Mouse (Mus musculus): ENCODE results near the gene Wdr20. TPM values are rescaled to one million over a fixed set of nuclear protein-coding genes. Genes with fewer than 3 reads are reported as not detected.

Gene Wdr20
- polyA plus RNA-seq, 1 experiment: 15.5 TPM

DNA sequence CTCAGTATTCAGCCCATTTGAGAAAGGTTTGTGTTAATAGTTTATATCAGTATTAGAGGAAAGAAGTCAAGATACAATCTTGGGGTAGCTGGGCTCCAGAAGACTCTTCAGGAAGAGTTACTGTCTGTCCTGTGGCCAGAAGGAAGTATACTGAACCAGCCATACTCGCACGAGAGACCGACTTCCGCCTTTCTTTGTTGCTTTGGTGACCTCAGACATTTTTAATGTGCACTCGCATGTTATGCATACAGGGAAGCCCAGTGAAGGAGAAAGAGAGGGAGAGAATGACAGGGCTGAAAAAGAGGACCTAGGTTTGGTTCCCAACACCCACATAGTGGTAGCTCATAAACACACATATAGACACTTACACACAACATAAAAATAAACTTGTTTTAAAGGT lies 26.8 kb downstream of the Wdr20 start:
- no peak overlapping the region for H3K27ac ChIP-seq (ENCODE audit: insufficient read depth, low read depth, low read length)
- TF ChIP-seq POLR2A (IDR thresholded peaks at IDR 0.05; ENCODE audit: low read depth, low read length) (no peak), CTCF (IDR thresholded peaks at IDR 0.05; ENCODE audit: extremely low read depth, insufficient read length, insufficient replicate concordance, low read depth, low read length) (no peak)
- no peak overlapping the region for H3K4me3 ChIP-seq (ENCODE audit: low read depth, low read length)
- 80% methylated on average over 5 of the region's 5 CpGs for WGBS
- H3K27me3 ChIP-seq (ENCODE audit: control insufficient read depth, insufficient read depth, low read length): no peaks in the 10 kb centered on the region
- H3K4me1 ChIP-seq (ENCODE audit: control insufficient read depth, insufficient read depth, insufficient read length, low read length): peaks cover under 1% of the 10 kb centered on the region; the same call in 1 of the 2 replicates
- H3K36me3 ChIP-seq (ENCODE audit: control insufficient read depth, insufficient read depth, low read length): no peaks in the 10 kb centered on the region

DNA sequence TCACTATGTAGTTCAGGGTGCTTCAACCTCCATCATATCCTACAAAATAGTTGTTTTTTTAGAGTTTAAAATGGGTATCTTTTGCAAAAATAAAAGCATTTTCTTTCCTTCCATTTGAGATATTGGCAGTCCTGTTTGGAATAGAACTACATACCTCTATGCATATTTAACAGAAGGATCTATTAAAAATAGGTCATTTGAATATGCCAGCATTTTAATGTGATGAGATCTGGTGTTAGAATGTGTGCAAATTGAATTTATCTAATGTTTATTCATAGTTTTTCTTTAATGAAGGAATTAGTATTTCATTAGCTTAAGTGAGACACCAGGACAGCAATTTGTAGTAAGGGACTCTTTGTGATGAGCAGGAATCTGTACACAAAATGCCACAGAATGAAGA lies 30.8 kb downstream of the Wdr20 start:
- Histone ChIP-seq H3K4me1 (ENCODE audit: control insufficient read depth, insufficient read depth, insufficient read length, low read length) (peaks cover 3% of the 10 kb centered on the region; the same call in 1 of the 2 replicates), H3K36me3 (ENCODE audit: control insufficient read depth, insufficient read depth, low read length) (no peaks in the 10 kb centered on the region), H3K27me3 (ENCODE audit: control insufficient read depth, insufficient read depth, low read length) (no peaks in the 10 kb centered on the region), H3K27ac (ENCODE audit: insufficient read depth, low read depth, low read length) (no peak overlapping the region), H3K4me3 (ENCODE audit: low read depth, low read length) (no peak overlapping the region)
- TF ChIP-seq POLR2A (IDR thresholded peaks at IDR 0.05; ENCODE audit: low read depth, low read length) (no peak), CTCF (IDR thresholded peaks at IDR 0.05; ENCODE audit: extremely low read depth, insufficient read length, insufficient replicate concordance, low read depth, low read length) (no peak)

GRCm38 (mm10) chr12:110769660-110770297 lies 32.0 kb downstream of the Wdr20 start:
- Histone ChIP-seq H3K27ac (ENCODE audit: insufficient read depth, low read depth, low read length) (no peak overlapping the region), H3K4me3 (ENCODE audit: low read depth, low read length) (no peak overlapping the region), H3K36me3 (ENCODE audit: control insufficient read depth, insufficient read depth, low read length) (no peaks in the 10 kb centered on the region), H3K4me1 (ENCODE audit: control insufficient read depth, insufficient read depth, insufficient read length, low read length) (peaks cover 3% of the 10 kb centered on the region; the same call in 1 of the 2 replicates), H3K27me3 (ENCODE audit: control insufficient read depth, insufficient read depth, low read length) (no peaks in the 10 kb centered on the region)
- TF ChIP-seq CTCF (IDR thresholded peaks at IDR 0.05; ENCODE audit: extremely low read depth, insufficient read length, insufficient replicate concordance, low read depth, low read length) (no peak), POLR2A (IDR thresholded peaks at IDR 0.05; ENCODE audit: low read depth, low read length) (no peak)
- 63% methylated on average over 6 of the region's 6 CpGs for WGBS

- Histone ChIP-seq H3K36me3 (ENCODE audit: control insufficient read depth, insufficient read depth, low read length) (no peaks in the 10 kb centered on the region), H3K4me1 (ENCODE audit: control insufficient read depth, insufficient read depth, insufficient read length, low read length) (peaks cover 3% of the 10 kb centered on the region; the same call in 1 of the 2 replicates), H3K27me3 (ENCODE audit: control insufficient read depth, insufficient read depth, low read length) (no peaks in the 10 kb centered on the region), H3K27ac (ENCODE audit: insufficient read depth, low read depth, low read length) (no peak overlapping the region), H3K4me3 (ENCODE audit: low read depth, low read length) (no peak overlapping the region)
- TF ChIP-seq POLR2A (IDR thresholded peaks at IDR 0.05; ENCODE audit: low read depth, low read length) (no peak), CTCF (IDR thresholded peaks at IDR 0.05; ENCODE audit: extremely low read depth, insufficient read length, insufficient replicate concordance, low read depth, low read length) (no peak)
- 77% methylated on average over 10 of the region's 10 CpGs for WGBS
These were observed 32.9 kb downstream of the Wdr20 start for GRCm38 (mm10) chr12:110770479-110771247.

DNA sequence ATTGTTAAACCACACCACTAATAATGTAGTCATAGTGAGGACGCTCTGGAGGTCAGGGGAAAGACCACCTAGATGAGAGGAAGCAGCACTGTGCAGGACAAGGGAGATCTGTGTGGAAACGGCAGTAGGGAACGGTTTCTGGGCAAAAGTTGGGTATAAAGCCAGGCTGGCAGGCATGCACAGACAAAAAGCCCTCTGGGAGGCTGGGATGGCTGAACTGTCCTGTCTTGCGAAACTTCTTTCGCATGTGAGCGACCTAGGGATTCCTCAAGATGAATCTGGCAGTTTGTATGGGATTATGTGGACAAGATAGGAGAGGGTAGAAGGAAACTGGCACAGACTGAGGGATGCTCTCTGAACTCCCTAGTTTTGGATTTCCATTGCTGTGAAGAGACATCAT lies 34.2 kb downstream of the Wdr20 start:
- H3K4me3 ChIP-seq (ENCODE audit: low read depth, low read length): no peak overlapping the region
- H3K4me1 ChIP-seq (ENCODE audit: control insufficient read depth, insufficient read depth, insufficient read length, low read length): peaks cover 4% of the 10 kb centered on the region; the same call in 1 of the 2 replicates
- H3K27me3 ChIP-seq (ENCODE audit: control insufficient read depth, insufficient read depth, low read length): no peaks in the 10 kb centered on the region
- no peak overlapping the region for H3K27ac ChIP-seq (ENCODE audit: insufficient read depth, low read depth, low read length)
- 95% methylated on average over 6 of the region's 6 CpGs for WGBS
- no peak for TF ChIP-seq CTCF (IDR thresholded peaks at IDR 0.05; ENCODE audit: extremely low read depth, insufficient read length, insufficient replicate concordance, low read depth, low read length)
- no peak for TF ChIP-seq POLR2A (IDR thresholded peaks at IDR 0.05; ENCODE audit: low read depth, low read length)
- H3K36me3 ChIP-seq (ENCODE audit: control insufficient read depth, insufficient read depth, low read length): no peaks in the 10 kb centered on the region

DNA sequence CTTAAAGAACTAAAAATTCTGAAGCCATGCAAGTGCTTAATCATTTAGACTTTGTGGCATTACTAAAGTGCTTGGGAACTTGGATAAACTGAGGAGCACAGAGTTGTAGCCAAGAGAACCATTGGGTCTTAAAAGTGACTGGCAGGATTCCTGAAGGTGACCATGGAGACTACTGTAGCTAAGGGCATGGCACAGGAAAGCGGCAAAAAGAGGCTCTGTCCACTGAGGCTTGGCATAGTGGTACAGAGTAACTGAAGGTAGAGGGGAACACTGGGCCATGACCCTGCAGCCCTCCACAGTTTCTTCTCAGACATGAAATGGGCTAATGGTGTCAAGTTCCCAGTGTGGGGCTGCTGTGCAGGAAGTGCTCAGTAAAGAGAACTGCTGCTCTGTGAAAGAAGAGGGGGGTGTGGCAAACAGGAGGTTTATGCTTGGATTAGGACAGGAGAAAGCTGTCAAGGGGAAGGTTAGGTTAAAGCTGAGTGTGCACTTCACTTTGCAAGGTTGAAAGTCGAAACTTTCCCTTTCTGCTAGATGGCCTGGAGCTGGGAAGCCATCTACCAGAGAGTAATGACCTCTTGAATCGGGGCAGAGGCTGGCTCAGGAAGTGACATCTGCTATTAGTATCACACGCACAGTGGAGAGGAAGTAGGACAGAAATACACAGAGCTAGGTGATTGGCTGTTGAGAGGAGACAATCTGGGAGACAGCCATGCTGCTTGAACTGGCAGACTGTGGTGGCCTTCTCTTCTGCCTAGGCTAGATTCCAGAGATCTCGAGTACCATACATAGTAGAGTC lies 38.1 kb downstream of the Wdr20 start:
- Histone ChIP-seq H3K27ac (ENCODE audit: insufficient read depth, low read depth, low read length) (no peak overlapping the region), H3K4me1 (ENCODE audit: control insufficient read depth, insufficient read depth, insufficient read length, low read length) (0 out of 2 replicates have a peak, but pooled peaks cover 2% of the 10 kb centered on the region), H3K27me3 (ENCODE audit: control insufficient read depth, insufficient read depth, low read length) (no peaks in the 10 kb centered on the region), H3K4me3 (ENCODE audit: low read depth, low read length) (no peak overlapping the region), H3K36me3 (ENCODE audit: control insufficient read depth, insufficient read depth, low read length) (peaks cover 10% of the 10 kb centered on the region)
- TF ChIP-seq POLR2A (IDR thresholded peaks at IDR 0.05; ENCODE audit: low read depth, low read length) (no peak), CTCF (IDR thresholded peaks at IDR 0.05; ENCODE audit: extremely low read depth, insufficient read length, insufficient replicate concordance, low read depth, low read length) (no peak)
- WGBS: 59% methylated on average over 5 of the region's 5 CpGs
